Mouse (Mus musculus): Measurements from ENCODE around the gene Atp8b5. TPM values are rescaled to one million over a fixed set of nuclear protein-coding genes. Genes with fewer than 3 reads are reported as not detected.

Gene Atp8b5
- polyA plus RNA-seq, 1 experiment: 0.11 TPM

DNA sequence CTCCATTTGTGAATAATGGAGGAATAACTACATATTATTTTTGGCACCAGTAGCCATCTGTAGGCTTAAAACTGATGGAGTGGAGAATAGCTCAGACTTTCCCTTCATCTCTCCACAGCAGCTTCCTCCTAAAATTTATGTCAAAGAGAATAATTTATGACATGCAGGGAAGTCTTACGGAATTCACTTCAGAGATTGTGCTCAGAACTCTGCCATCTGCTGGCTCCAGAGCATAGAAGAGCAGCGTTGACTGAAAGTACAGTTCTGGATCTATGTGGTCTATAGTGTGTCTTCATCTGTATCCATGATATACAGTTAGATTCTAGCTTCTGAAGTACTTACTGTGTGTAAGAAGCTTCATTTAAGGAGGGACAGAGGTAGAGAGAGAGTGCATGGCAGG lies 22.9 kb upstream of the Atp8b5 start:
- Histone ChIP-seq H3K4me3 (ENCODE audit: low read depth, low read length) (no peak overlapping the region), H3K27me3 (ENCODE audit: control insufficient read depth, insufficient read depth, low read length) (no peaks in the 10 kb centered on the region), H3K4me1 (ENCODE audit: control insufficient read depth, insufficient read depth, insufficient read length, low read length) (no peaks in the 10 kb centered on the region), H3K27ac (ENCODE audit: insufficient read depth, low read depth, low read length) (no peak overlapping the region), H3K36me3 (ENCODE audit: control insufficient read depth, insufficient read depth, low read length) (no peaks in the 10 kb centered on the region; the same call in 1 of the 2 replicates)
- WGBS: 55% methylated on average over 2 of the region's 2 CpGs
- TF ChIP-seq CTCF (IDR thresholded peaks at IDR 0.05; ENCODE audit: extremely low read depth, insufficient read length, insufficient replicate concordance, low read depth, low read length): no peak
- no peak for TF ChIP-seq POLR2A (IDR thresholded peaks at IDR 0.05; ENCODE audit: low read depth, low read length)

DNA sequence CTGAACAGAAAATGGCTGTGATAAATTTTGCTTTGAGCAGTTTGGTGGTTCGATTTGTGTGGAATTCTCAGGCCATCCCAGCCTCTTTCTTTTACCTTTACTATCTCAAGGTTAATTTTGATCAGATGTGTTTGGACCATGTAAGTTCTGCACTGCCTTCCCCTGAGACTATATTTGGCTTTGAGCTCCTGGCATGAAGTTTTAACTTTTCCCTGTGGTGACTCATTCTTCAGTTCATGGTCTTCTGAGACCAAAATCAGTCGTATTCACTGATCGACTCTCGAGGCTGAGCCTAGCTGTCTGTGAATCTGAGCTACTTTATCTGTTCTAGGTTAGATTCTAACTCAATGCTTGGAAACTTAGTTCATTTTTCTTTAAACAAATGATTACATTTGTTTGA lies 21.2 kb upstream of the Atp8b5 start:
- 92% methylated on average over 4 of the region's 4 CpGs for WGBS
- no peak overlapping the region for H3K27ac ChIP-seq (ENCODE audit: insufficient read depth, low read depth, low read length)

DNA sequence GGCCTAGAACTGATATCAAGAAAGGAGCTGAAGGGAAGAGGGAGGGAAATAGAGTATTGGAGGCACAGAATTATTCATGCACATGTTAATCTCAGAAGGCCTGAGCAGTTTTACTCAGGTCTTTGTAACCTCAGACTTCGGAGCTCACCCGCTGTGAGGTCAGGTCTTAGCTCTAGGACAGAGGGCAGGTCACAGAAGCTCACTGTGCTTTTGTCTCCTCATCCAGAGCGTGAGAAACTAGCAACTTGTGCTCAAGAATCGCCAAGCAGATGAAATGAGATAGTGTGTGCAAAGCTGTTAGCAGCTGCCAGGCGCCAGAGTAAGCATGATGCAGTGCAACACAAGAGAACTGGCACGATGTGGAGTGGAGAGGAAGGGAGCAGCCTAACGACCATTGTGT lies 18.9 kb upstream of the Atp8b5 start:
- no peak overlapping the region for H3K4me3 ChIP-seq (ENCODE audit: low read depth, low read length)
- TF ChIP-seq CTCF (IDR thresholded peaks at IDR 0.05; ENCODE audit: extremely low read depth, insufficient read length, insufficient replicate concordance, low read depth, low read length): no peak
- TF ChIP-seq POLR2A (IDR thresholded peaks at IDR 0.05; ENCODE audit: low read depth, low read length): no peak
- no peak overlapping the region for H3K27ac ChIP-seq (ENCODE audit: insufficient read depth, low read depth, low read length)
- 81% methylated on average over 7 of the region's 7 CpGs for WGBS
- peaks cover 2% of the 10 kb centered on the region; the same call in 1 of the 2 replicates for H3K36me3 ChIP-seq (ENCODE audit: control insufficient read depth, insufficient read depth, low read length)
- no peaks in the 10 kb centered on the region for H3K4me1 ChIP-seq (ENCODE audit: control insufficient read depth, insufficient read depth, insufficient read length, low read length)
- no peaks in the 10 kb centered on the region for H3K27me3 ChIP-seq (ENCODE audit: control insufficient read depth, insufficient read depth, low read length)

More for the DNA sequence above, 21.2 kb upstream of the Atp8b5 start:
- no peak for TF ChIP-seq CTCF (IDR thresholded peaks at IDR 0.05; ENCODE audit: extremely low read depth, insufficient read length, insufficient replicate concordance, low read depth, low read length)
- TF ChIP-seq POLR2A (IDR thresholded peaks at IDR 0.05; ENCODE audit: low read depth, low read length): no peak
- no peak overlapping the region for H3K4me3 ChIP-seq (ENCODE audit: low read depth, low read length)
- H3K36me3 ChIP-seq (ENCODE audit: control insufficient read depth, insufficient read depth, low read length): peaks cover 2% of the 10 kb centered on the region; the same call in 1 of the 2 replicates
- no peaks in the 10 kb centered on the region for H3K27me3 ChIP-seq (ENCODE audit: control insufficient read depth, insufficient read depth, low read length)
- H3K4me1 ChIP-seq (ENCODE audit: control insufficient read depth, insufficient read depth, insufficient read length, low read length): no peaks in the 10 kb centered on the region

DNA sequence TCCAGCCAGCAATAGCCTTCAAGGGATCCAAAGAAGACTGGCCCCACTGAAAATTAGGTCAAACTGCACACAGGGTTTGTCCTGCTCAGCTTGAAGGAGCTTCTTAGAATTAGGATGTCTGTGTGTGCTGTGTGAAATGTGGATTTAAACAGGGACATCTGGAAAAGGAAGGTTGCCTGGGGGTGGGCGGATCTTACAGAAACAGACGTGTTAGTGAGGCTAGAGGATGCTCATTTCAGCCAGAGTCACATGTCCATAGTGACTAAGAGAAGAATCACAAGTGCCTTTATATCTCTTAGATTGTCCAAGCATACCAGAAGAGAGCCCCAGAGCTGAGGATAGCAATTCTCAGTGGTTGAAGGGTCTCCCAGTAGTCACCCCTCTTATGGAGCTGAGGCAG lies 18.1 kb upstream of the Atp8b5 start:
- Histone ChIP-seq H3K36me3 (ENCODE audit: control insufficient read depth, insufficient read depth, low read length) (peaks cover 2% of the 10 kb centered on the region; the same call in 1 of the 2 replicates), H3K4me1 (ENCODE audit: control insufficient read depth, insufficient read depth, insufficient read length, low read length) (no peaks in the 10 kb centered on the region), H3K27ac (ENCODE audit: insufficient read depth, low read depth, low read length) (no peak overlapping the region), H3K27me3 (ENCODE audit: control insufficient read depth, insufficient read depth, low read length) (no peaks in the 10 kb centered on the region), H3K4me3 (ENCODE audit: low read depth, low read length) (no peak overlapping the region)
- 92% methylated on average over 2 of the region's 2 CpGs for WGBS
- TF ChIP-seq POLR2A (IDR thresholded peaks at IDR 0.05; ENCODE audit: low read depth, low read length) (no peak), CTCF (IDR thresholded peaks at IDR 0.05; ENCODE audit: extremely low read depth, insufficient read length, insufficient replicate concordance, low read depth, low read length) (no peak)

DNA sequence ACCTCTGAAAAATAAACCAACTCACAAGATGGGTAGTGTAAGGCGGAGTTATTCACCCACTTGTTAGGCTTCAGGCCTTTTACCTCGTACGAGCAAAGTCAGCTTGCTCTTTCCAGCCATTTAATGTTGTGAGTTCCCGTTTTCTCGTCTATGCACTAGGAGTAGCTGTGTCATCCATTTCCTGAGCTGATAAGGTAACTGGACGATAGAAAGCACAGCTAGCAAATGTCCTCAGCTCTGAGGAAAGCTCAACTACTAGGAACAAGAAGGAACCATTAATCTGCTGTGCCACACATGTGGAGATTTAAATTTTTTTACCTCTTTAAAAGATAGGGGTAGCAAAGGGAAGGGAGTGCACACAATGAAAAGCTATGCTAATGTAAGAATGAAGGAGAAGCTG lies 15.7 kb upstream of the Atp8b5 start:
- H3K4me3 ChIP-seq (ENCODE audit: low read depth, low read length): no peak overlapping the region
- H3K36me3 ChIP-seq (ENCODE audit: control insufficient read depth, insufficient read depth, low read length): 0 out of 2 replicates have a peak, but pooled peaks cover 3% of the 10 kb centered on the region
- no peaks in the 10 kb centered on the region for H3K4me1 ChIP-seq (ENCODE audit: control insufficient read depth, insufficient read depth, insufficient read length, low read length)
- H3K27me3 ChIP-seq (ENCODE audit: control insufficient read depth, insufficient read depth, low read length): no peaks in the 10 kb centered on the region
- H3K27ac ChIP-seq (ENCODE audit: insufficient read depth, low read depth, low read length): no peak overlapping the region
- TF ChIP-seq CTCF (IDR thresholded peaks at IDR 0.05; ENCODE audit: extremely low read depth, insufficient read length, insufficient replicate concordance, low read depth, low read length): no peak
- TF ChIP-seq POLR2A (IDR thresholded peaks at IDR 0.05; ENCODE audit: low read depth, low read length): no peak
- 84% methylated on average over 6 of the region's 6 CpGs for WGBS

DNA sequence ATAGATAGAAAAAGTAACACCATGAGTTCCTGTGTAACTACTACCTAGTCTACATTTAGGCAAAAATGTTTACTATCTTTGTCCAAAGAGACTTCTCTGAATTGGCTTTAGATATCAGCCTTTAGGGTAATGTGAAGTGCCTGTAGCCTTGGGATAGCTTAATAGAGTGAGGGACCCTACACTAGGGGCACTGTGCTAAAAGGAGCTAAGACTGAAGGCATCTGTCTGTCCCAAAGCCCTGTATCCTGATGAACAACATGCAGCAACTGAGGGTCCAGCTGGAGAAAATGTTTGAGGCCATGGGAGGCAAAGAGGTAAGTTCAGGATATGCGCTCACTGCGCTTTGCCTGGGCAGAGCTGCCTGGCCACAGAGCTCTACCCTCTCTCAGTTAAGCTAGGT lies 9.9 kb upstream of the Atp8b5 start:
- no peak for TF ChIP-seq POLR2A (IDR thresholded peaks at IDR 0.05; ENCODE audit: low read depth, low read length)
- TF ChIP-seq CTCF (IDR thresholded peaks at IDR 0.05; ENCODE audit: extremely low read depth, insufficient read length, insufficient replicate concordance, low read depth, low read length): no peak
- H3K36me3 ChIP-seq (ENCODE audit: control insufficient read depth, insufficient read depth, low read length): peaks cover 3% of the 10 kb centered on the region
- no peaks in the 10 kb centered on the region for H3K4me1 ChIP-seq (ENCODE audit: control insufficient read depth, insufficient read depth, insufficient read length, low read length)
- H3K27me3 ChIP-seq (ENCODE audit: control insufficient read depth, insufficient read depth, low read length): no peaks in the 10 kb centered on the region
- H3K27ac ChIP-seq (ENCODE audit: insufficient read depth, low read depth, low read length): no peak overlapping the region
- no peak overlapping the region for H3K4me3 ChIP-seq (ENCODE audit: low read depth, low read length)
- 96% methylated on average over 2 of the region's 2 CpGs for WGBS

DNA sequence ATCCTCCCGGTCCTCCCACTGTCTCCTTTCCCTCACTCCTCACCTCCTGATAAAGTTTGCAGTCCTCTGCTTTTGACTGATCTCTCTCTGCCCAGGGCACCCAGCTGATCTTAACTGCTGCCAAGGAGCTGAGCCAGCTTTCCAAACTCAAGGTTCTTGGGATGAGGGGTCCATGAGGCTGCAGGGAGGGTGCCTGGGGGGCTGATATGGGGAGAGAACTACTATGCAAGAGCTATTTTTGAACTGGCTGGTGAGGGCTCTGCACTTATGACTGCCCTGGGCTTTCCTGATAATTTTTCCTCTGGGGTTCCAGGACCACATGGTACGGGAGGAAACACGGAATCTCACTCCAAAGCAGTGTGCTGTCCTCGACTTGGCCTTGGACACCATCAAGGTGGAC lies 8.4 kb upstream of the Atp8b5 start:
- Histone ChIP-seq H3K4me3 (ENCODE audit: low read depth, low read length) (no peak overlapping the region), H3K4me1 (ENCODE audit: control insufficient read depth, insufficient read depth, insufficient read length, low read length) (no peaks in the 10 kb centered on the region), H3K27ac (ENCODE audit: insufficient read depth, low read depth, low read length) (no peak overlapping the region), H3K27me3 (ENCODE audit: control insufficient read depth, insufficient read depth, low read length) (no peaks in the 10 kb centered on the region), H3K36me3 (ENCODE audit: control insufficient read depth, insufficient read depth, low read length) (peaks cover 3% of the 10 kb centered on the region)
- TF ChIP-seq POLR2A (IDR thresholded peaks at IDR 0.05; ENCODE audit: low read depth, low read length) (no peak), CTCF (IDR thresholded peaks at IDR 0.05; ENCODE audit: extremely low read depth, insufficient read length, insufficient replicate concordance, low read depth, low read length) (no peak)
- WGBS: 85% methylated on average over 4 of the region's 4 CpGs
